24 mouse cellular contexts compared by ENCODE assay signal in the genomic region with DNA sequence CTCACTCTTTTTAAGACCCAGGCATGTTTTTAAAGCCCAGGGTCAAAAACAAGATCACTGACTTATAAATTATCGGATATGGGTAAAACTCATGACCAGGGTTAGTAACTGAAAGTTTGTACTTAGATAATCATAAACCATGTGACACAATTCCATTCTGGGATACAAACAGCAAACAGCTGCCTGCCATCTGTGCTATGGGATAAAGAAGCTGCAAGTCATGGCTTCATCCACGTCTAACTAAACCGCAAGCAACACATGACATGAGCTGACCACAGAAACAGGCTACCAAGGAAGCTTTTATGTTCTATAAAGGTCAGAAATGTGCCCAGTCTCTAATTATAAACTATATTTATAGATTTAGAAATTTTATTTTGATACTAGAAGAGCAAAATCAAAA. TPM values are rescaled to one million over a fixed set of nuclear protein-coding genes. Genes with fewer than 3 reads are reported as not detected.
DNase-seq lines count a peak whose midpoint lies in the region; ATAC-seq and TF ChIP-seq lines count a peak whose summit lies in the region.
"Had no signal": no experiment of that assay in that cellular context is flagged by ENCODE, and none has a peak within 500 bp of the region (broad histone marks: within the 10 kb centered on the region; RNA-seq: fewer than 3 reads in every experiment).

No protein-coding gene starts in this region.

- H3K27me3 ChIP-seq in embryonic facial prominence, embryonic 14.5 days (replicated peaks; ENCODE audit: control insufficient read depth, insufficient read depth, low read length): no peaks in the 10 kb centered on the region
- H3K27me3 ChIP-seq in embryonic facial prominence, embryonic 10.5 days (replicated peaks; ENCODE audit: low read depth, poor library complexity, severe bottlenecking): no peaks in the 10 kb centered on the region
- no peaks in the 10 kb centered on the region for H3K27me3 ChIP-seq in kidney, adult 2 months (replicated peaks; ENCODE audit: control insufficient read depth, insufficient read depth, low read length)
- no peaks in the 10 kb centered on the region for H3K27me3 ChIP-seq in liver, embryonic 12.5 days (replicated peaks)
- no peaks in the 10 kb centered on the region for H3K27me3 ChIP-seq in liver, embryonic 11.5 days (replicated peaks; ENCODE audit: control insufficient read depth, insufficient read depth, low read length)
- H3K27me3 ChIP-seq: embryonic facial prominence, embryonic 12.5 days; limb, embryonic 12.5 days; liver, embryonic 15.5 days; megakaryocyte, embryonic 14.5 days; midbrain, embryonic 13.5 days; stomach, embryonic 15.5 days had no signal

- TF ChIP-seq POLR2A in kidney, adult 2 months (IDR thresholded peaks at IDR 0.05; ENCODE audit: low read depth, low read length): no peak

- peak; percentile 43 for DNase-seq in embryonic facial prominence, embryonic 14.5 days (ENCODE audit: low spot score)
- no peak for DNase-seq in embryonic facial prominence, embryonic 10.5 days (ENCODE audit: low spot score)
- peak; percentile 40 for DNase-seq in kidney, adult 2 months
- DNase-seq in kidney, adult 18-20 months: no peak
- no peak for DNase-seq in liver, embryonic 11.5 days (ENCODE audit: low spot score)
- DNase-seq in urinary bladder, adult 18-20 months (ENCODE audit: low spot score in 2 of 2): no peak
- DNase-seq: adrenal gland, adult 8-10 months; cerebellum, adult 8-10 months; cerebellum, postnatal 25 days; kidney, postnatal 25 days; lung, postnatal 36 days; thymus, postnatal 14 days had no signal

- H3K4me3 ChIP-seq in embryonic facial prominence, embryonic 14.5 days (ENCODE audit: low read depth, low read length): no peak overlapping the region
- no peak overlapping the region for H3K4me3 ChIP-seq in embryonic facial prominence, embryonic 10.5 days
- no peak overlapping the region for H3K4me3 ChIP-seq in kidney, adult 2 months (ENCODE audit: insufficient read depth, low read depth, low read length)
- no peak overlapping the region for H3K4me3 ChIP-seq in liver, embryonic 12.5 days
- no peak overlapping the region for H3K4me3 ChIP-seq in liver, embryonic 11.5 days (ENCODE audit: low read depth, low read length)
- H3K4me3 ChIP-seq: embryonic facial prominence, embryonic 12.5 days; limb, embryonic 12.5 days; liver, embryonic 15.5 days; megakaryocyte, embryonic 14.5 days; midbrain, embryonic 13.5 days; stomach, embryonic 15.5 days had no signal

- peaks cover 82% of the 10 kb centered on the region for H3K36me3 ChIP-seq in embryonic facial prominence, embryonic 14.5 days (ENCODE audit: control insufficient read depth, insufficient read depth, low read length)
- peaks cover 96% of the 10 kb centered on the region for H3K36me3 ChIP-seq in embryonic facial prominence, embryonic 10.5 days (replicated peaks)
- H3K36me3 ChIP-seq in kidney, adult 2 months (ENCODE audit: control insufficient read depth, insufficient read depth, low read length): peaks cover 19% of the 10 kb centered on the region
- peaks cover 85% of the 10 kb centered on the region for H3K36me3 ChIP-seq in liver, embryonic 12.5 days
- peaks cover 31% of the 10 kb centered on the region for H3K36me3 ChIP-seq in liver, embryonic 11.5 days (ENCODE audit: control insufficient read depth, insufficient read depth, low read length)

- H3K4me1 ChIP-seq in embryonic facial prominence, embryonic 14.5 days (ENCODE audit: control insufficient read depth, insufficient read depth, low read length): no peaks in the 10 kb centered on the region
- no peaks in the 10 kb centered on the region for H3K4me1 ChIP-seq in embryonic facial prominence, embryonic 10.5 days
- no peaks in the 10 kb centered on the region for H3K4me1 ChIP-seq in kidney, adult 2 months (ENCODE audit: control insufficient read depth, insufficient read depth, low read length)
- no peaks in the 10 kb centered on the region for H3K4me1 ChIP-seq in liver, embryonic 12.5 days
- no peaks in the 10 kb centered on the region; the same call in 1 of the 2 replicates for H3K4me1 ChIP-seq in liver, embryonic 11.5 days (replicated peaks; ENCODE audit: control insufficient read depth, insufficient read depth, low read length)
- H3K4me1 ChIP-seq: embryonic facial prominence, embryonic 12.5 days; limb, embryonic 12.5 days; liver, embryonic 15.5 days; midbrain, embryonic 13.5 days; stomach, embryonic 15.5 days had no signal

- H3K27ac ChIP-seq in embryonic facial prominence, embryonic 14.5 days (replicated peaks; ENCODE audit: low read depth, low read length): no peak overlapping the region
- H3K27ac ChIP-seq in embryonic facial prominence, embryonic 10.5 days (replicated peaks): no peak overlapping the region
- no peak overlapping the region for H3K27ac ChIP-seq in kidney, adult 2 months (ENCODE audit: insufficient read depth, low read depth, low read length)
- no peak overlapping the region for H3K27ac ChIP-seq in liver, embryonic 12.5 days
- H3K27ac ChIP-seq in liver, embryonic 11.5 days (ENCODE audit: low read depth, low read length): no peak overlapping the region
- H3K27ac ChIP-seq: embryonic facial prominence, embryonic 12.5 days; limb, embryonic 12.5 days; liver, embryonic 15.5 days; midbrain, embryonic 13.5 days; stomach, embryonic 15.5 days had no signal

- H3K9me3 ChIP-seq in embryonic facial prominence, embryonic 14.5 days (ENCODE audit: control insufficient read depth, low read length): no peaks in the 10 kb centered on the region
- H3K9me3 ChIP-seq in embryonic facial prominence, embryonic 10.5 days: no peaks in the 10 kb centered on the region
- H3K9me3 ChIP-seq in liver, embryonic 12.5 days (replicated peaks): no peaks in the 10 kb centered on the region
- H3K9me3 ChIP-seq in liver, embryonic 11.5 days (ENCODE audit: control insufficient read depth, low read length): no peaks in the 10 kb centered on the region
- H3K9me3 ChIP-seq: embryonic facial prominence, embryonic 12.5 days; G1E; limb, embryonic 12.5 days; liver, embryonic 15.5 days; megakaryocyte, embryonic 14.5 days; midbrain, embryonic 13.5 days; stomach, embryonic 15.5 days had no signal

- no peak for TF ChIP-seq CTCF in kidney, adult 2 months (conservative IDR thresholded peaks at IDR 0.05; ENCODE audit: insufficient read depth, insufficient read length, low read depth, low read length)

- no peak overlapping the region for H3K9ac ChIP-seq in embryonic facial prominence, embryonic 14.5 days (ENCODE audit: low read depth, low read length)
- H3K9ac ChIP-seq in liver, embryonic 12.5 days: no peak overlapping the region
- no peak overlapping the region for H3K9ac ChIP-seq in liver, embryonic 11.5 days (ENCODE audit: low read depth, low read length)
- H3K9ac ChIP-seq: embryonic facial prominence, embryonic 12.5 days; limb, embryonic 12.5 days; liver, embryonic 15.5 days; midbrain, embryonic 13.5 days; stomach, embryonic 15.5 days had no signal

- H3K4me2 ChIP-seq in embryonic facial prominence, embryonic 14.5 days (ENCODE audit: low read depth, low read length): no peak overlapping the region
- no peak overlapping the region for H3K4me2 ChIP-seq in liver, embryonic 12.5 days
- H3K4me2 ChIP-seq in liver, embryonic 11.5 days: no peak overlapping the region
- H3K4me2 ChIP-seq: embryonic facial prominence, embryonic 12.5 days; heart, embryonic 11.5 days; limb, embryonic 12.5 days; liver, embryonic 15.5 days; midbrain, embryonic 13.5 days; stomach, embryonic 15.5 days had no signal

- 63% methylated on average over 3 of the region's 3 CpGs for WGBS in embryonic facial prominence, embryonic 14.5 days
- WGBS in embryonic facial prominence, embryonic 10.5 days: 92% methylated on average over 3 of the region's 3 CpGs
- WGBS in kidney, adult 2 months: 65% methylated on average over 3 of the region's 3 CpGs
- WGBS in liver, embryonic 12.5 days (ENCODE audit: insufficient replicate concordance): 66% methylated on average over 3 of the region's 3 CpGs
- WGBS in liver, embryonic 11.5 days: 81% methylated on average over 3 of the region's 3 CpGs

- ATAC-seq in embryonic facial prominence, embryonic 14.5 days (ENCODE audit: low read depth): peak; percentile 50; the same call in 1 of the 2 replicates
- ATAC-seq in liver, embryonic 12.5 days: peak; percentile 47; the same call in 1 of the 2 replicates
- no peak for ATAC-seq in liver, embryonic 11.5 days (replicated peaks; ENCODE audit: low FRiP score)
- peak; percentile 73 for ATAC-seq in megakaryocyte-erythroid progenitor cell, adult 5-6 weeks (replicated peaks; ENCODE audit: low FRiP score, low TSS enrichment, poor library complexity, severe bottlenecking)
- ATAC-seq: forebrain, embryonic 16.5 days; intestine, embryonic 16.5 days; midbrain, embryonic 13.5 days had no signal

RNA-seq across cellular contexts. Expression of gene Cdc42, which starts 31.0 kb away (rescaled TPM):
- polyA plus RNA-seq in embryonic facial prominence, embryonic 14.5 days (2014; fragmentation: Nextera tagmentation; extraction: Ambion mirVana): 714 and 769 TPM in 2 replicates
- polyA plus RNA-seq in embryonic facial prominence, embryonic 10.5 days (2016; fragmentation: Nextera tagmentation; extraction: Ambion mirVana): 568 and 585 TPM in 2 replicates
- 83.5 and 116 TPM in 2 replicates for polyA plus RNA-seq in kidney, adult 2 months (2012; rRNA removed)
- 316 and 324 TPM in 2 replicates for polyA plus RNA-seq in liver, embryonic 12.5 days (2016; fragmentation: Nextera tagmentation; extraction: Ambion mirVana)
- 459 and 500 TPM in 2 replicates for polyA plus RNA-seq in liver, embryonic 11.5 days (2014; fragmentation: Nextera tagmentation; extraction: Ambion mirVana)
- total RNA-seq in megakaryocyte-erythroid progenitor cell, adult 5-6 weeks (2014; fragmentation: Nextera tagmentation): 264 and 276 TPM in 2 replicates
- total RNA-seq in megakaryocyte-erythroid progenitor cell, adult 5-6 weeks (2017): 406 and 434 TPM in 2 replicates

RNA-seq across cellular contexts. Expression of gene Wnt4, which starts 49.2 kb away (rescaled TPM):
- 4.7 and 5.6 TPM in 2 replicates for polyA plus RNA-seq in embryonic facial prominence, embryonic 14.5 days (2014; fragmentation: Nextera tagmentation; extraction: Ambion mirVana)
- polyA plus RNA-seq in embryonic facial prominence, embryonic 10.5 days (2016; fragmentation: Nextera tagmentation; extraction: Ambion mirVana): 1.2 and 1.5 TPM in 2 replicates
- polyA plus RNA-seq in kidney, adult 2 months (2012; rRNA removed): 2.1 and 3.3 TPM in 2 replicates
- polyA plus RNA-seq in liver, embryonic 12.5 days (2016; fragmentation: Nextera tagmentation; extraction: Ambion mirVana): 0.58 and 1.0 TPM in 2 replicates
- 1.8 and 1.9 TPM in 2 replicates for polyA plus RNA-seq in liver, embryonic 11.5 days (2014; fragmentation: Nextera tagmentation; extraction: Ambion mirVana)
- total RNA-seq in megakaryocyte-erythroid progenitor cell, adult 5-6 weeks (2014; fragmentation: Nextera tagmentation): not detected in 2 replicates
- not detected in 2 replicates for total RNA-seq in megakaryocyte-erythroid progenitor cell, adult 5-6 weeks (2017)
- polyA plus RNA-seq: G1E had no signal

Comparison
In these comparisons a context has a peak if more than half of its experiments do, and no peak if none do; other contexts are left out.
1. DNase-seq: peak in embryonic facial prominence, embryonic 14.5 days (single experiment) and kidney, adult 2 months (single experiment); none in embryonic facial prominence, embryonic 10.5 days (single experiment), kidney, adult 18-20 months (single experiment), liver, embryonic 11.5 days (single experiment) and urinary bladder, adult 18-20 months (0 of 2).